Mouse (Mus musculus): ENCODE measurements around the gene Slitrk5.

DNA sequence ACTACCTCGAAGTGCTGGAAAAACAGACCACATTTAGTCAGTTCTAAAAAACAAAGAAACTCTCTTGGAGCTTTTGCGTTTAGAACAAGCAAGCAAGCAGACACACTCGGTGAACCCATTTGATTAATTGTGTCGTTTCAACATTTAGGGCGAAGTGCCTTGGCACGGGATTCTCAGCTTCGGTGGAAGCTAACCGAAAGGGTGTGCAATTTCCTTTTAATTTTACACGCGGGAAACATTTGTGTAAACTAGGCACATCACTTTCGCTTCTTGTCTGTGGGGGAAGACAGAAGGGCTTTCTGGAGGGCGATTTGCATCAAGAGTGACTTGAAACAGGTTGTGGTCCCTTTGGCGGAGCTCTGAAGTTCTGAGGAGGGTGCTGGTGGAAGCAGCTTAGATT is 6.9 kb downstream of the Slitrk5 start:
- TF ChIP-seq CTCF (IDR thresholded peaks at IDR 0.05; ENCODE audit: control insufficient read depth, insufficient read depth, insufficient replicate concordance, low read depth, low read length) (no peak), POLR2A (IDR thresholded peaks at IDR 0.05; ENCODE audit: control insufficient read depth, low read depth, low read length) (no peak)
